Mouse (Mus musculus) lung, embryonic 14.5 days (tissue): Measurements from ENCODE around the gene Wfdc12. TPM values are rescaled to one million over a fixed set of nuclear protein-coding genes. Genes with fewer than 3 reads are reported as not detected.

ENCODE experiments used
- ATAC-seq: fragments of 200-750 bp; cut with Nextera tagmentation; 2 replicates; pipeline ENCODE4 v1.8.0; 2017; ENCODE audit warnings: mild to moderate bottlenecking, moderate TSS enrichment, moderate library complexity; ENCODE audit not compliant: insufficient read depth
- DNase-seq: peaks from one replicate; pipeline ENCODE4 v3.0.0-alpha.2; 2015
- H3K27ac ChIP-seq: fragments of 300-500 bp; sonication (generic); 2 replicates; pipeline ENCODE4 v1.5.1; 2014; ENCODE audit warnings: low read depth, mild to moderate bottlenecking, moderate library complexity
- H3K27me3 ChIP-seq: fragments of 300-500 bp; sonication (generic); 2 replicates; pipeline ENCODE4 v1.6.1; 2014; ENCODE audit warnings: low read length, control low read depth; ENCODE audit not compliant: insufficient read depth
- H3K36me3 ChIP-seq: fragments of 300-500 bp; sonication (generic); 2 replicates; pipeline ENCODE4 v1.6.1; 2014; ENCODE audit warnings: control low read depth; ENCODE audit not compliant: insufficient read depth
- H3K4me1 ChIP-seq: fragments of 300-500 bp; sonication (generic); 2 replicates; pipeline ENCODE4 v1.6.1; 2014; ENCODE audit warnings: antibody characterized with exemption, control low read depth; ENCODE audit not compliant: insufficient read depth
- H3K4me2 ChIP-seq: fragments of 300-500 bp; sonication (generic); 2 replicates; pipeline ENCODE4 v1.6.1; 2014; ENCODE audit warnings: mild to moderate bottlenecking
- H3K4me3 ChIP-seq: fragments of 300-500 bp; sonication (generic); 2 replicates; pipeline ENCODE4 v1.5.1; 2014; ENCODE audit warnings: low read depth, low read length
- H3K9ac ChIP-seq: fragments of 300-500 bp; sonication (generic); 2 replicates; pipeline ENCODE4 v1.6.1; 2014
- H3K9me3 ChIP-seq: fragments of 300-500 bp; sonication (generic); 2 replicates; pipeline ENCODE4 v1.6.1; 2016; ENCODE audit warnings: low read depth, low read length, control low read depth
- CTCF ChIP-seq: IDR thresholded peaks from 2 replicates; pipeline ENCODE4 v1.5.1; 2016; ENCODE audit warnings: antibody characterized with exemption, low read depth
- WGBS: fragments of 180-500 bp; shearing (Covaris S2); extraction: QIAGEN DNeasy Blood & Tissue Kit; methylation state at CpG from one replicate; pipeline ENCODE4 v1.1.7; 2014; 5-methylcytosine and 5-hydroxymethylcytosine counted together
- polyA plus RNA-seq: library from polyadenylated mRNA; unstranded; fragments of >200 nt; fragmentation: Nextera tagmentation; extraction: Ambion mirVana; gene quantifications from 2 replicates; pipeline ENCODE4 v1.2.1, GENCODE M21; 2014

Gene Wfdc12
- polyA plus RNA-seq, 1 experiment from 2014 or later = not detected

- Histone ChIP-seq H3K4me3 (no peak overlapping the region), H3K27me3 (0 out of 2 replicates have a peak, but pooled peaks cover 3% of the 10 kb centered on the region), H3K4me2 (no peak overlapping the region), H3K36me3 (no peaks in the 10 kb centered on the region), H3K9ac (no peak overlapping the region), H3K27ac (no peak overlapping the region), H3K9me3 (no peaks in the 10 kb centered on the region), H3K4me1 (no peaks in the 10 kb centered on the region)
- 82% methylated on average over 5 of the region's 5 CpGs for WGBS
- no peak for TF ChIP-seq CTCF
- DNase-seq (no peak), ATAC-seq (no peak)
These were observed 12.6 kb downstream of the Wfdc12 start for GRCm38 (mm10) chr2:164177831-164178230.

- no peaks in the 10 kb centered on the region for H3K36me3 ChIP-seq
These were observed 14.6 kb downstream of the Wfdc12 start for GRCm38 (mm10) chr2:164175850-164176249.

GRCm38 (mm10) chr2:164174649-164175395, 15.6 kb downstream of the Wfdc12 start:
- Histone ChIP-seq H3K9me3 (no peaks in the 10 kb centered on the region), H3K4me3 (no peak overlapping the region), H3K27ac (no peak overlapping the region), H3K27me3 (peaks cover 25% of the 10 kb centered on the region), H3K4me2 (no peak overlapping the region), H3K36me3 (no peaks in the 10 kb centered on the region), H3K9ac (no peak overlapping the region; the same call in 1 of the 2 replicates), H3K4me1 (no peaks in the 10 kb centered on the region)
- 62% methylated on average over 8 of the region's 8 CpGs for WGBS
- ATAC-seq (no peak), DNase-seq (peak; percentile 17)
- TF ChIP-seq CTCF = no peak

More at GRCm38 (mm10) chr2:164175850-164176249, 14.6 kb downstream of the Wfdc12 start:
- Histone ChIP-seq H3K27ac (no peak overlapping the region), H3K4me3 (no peak overlapping the region), H3K9ac (no peak overlapping the region), H3K4me2 (no peak overlapping the region), H3K27me3 (peaks cover 15% of the 10 kb centered on the region), H3K4me1 (no peaks in the 10 kb centered on the region), H3K9me3 (no peaks in the 10 kb centered on the region)
- DNase-seq = no peak
- ATAC-seq = no peak
- 74% methylated on average over 3 of the region's 3 CpGs for WGBS
- no peak for TF ChIP-seq CTCF

GRCm38 (mm10) chr2:164173394-164173793, 17.0 kb downstream of the Wfdc12 start:
- Histone ChIP-seq H3K4me3 (no peak overlapping the region), H3K4me1 (no peaks in the 10 kb centered on the region), H3K9me3 (no peaks in the 10 kb centered on the region), H3K27me3 (peaks cover 40% of the 10 kb centered on the region), H3K4me2 (no peak overlapping the region), H3K27ac (no peak overlapping the region), H3K36me3 (no peaks in the 10 kb centered on the region), H3K9ac (no peak overlapping the region)
- no peak for DNase-seq
- WGBS = 56% methylated on average over 3 of the region's 3 CpGs
- TF ChIP-seq CTCF = no peak
- ATAC-seq = no peak

GRCm38 (mm10) chr2:164170902-164171301, 19.5 kb downstream of the Wfdc12 start, which contains the start of gene Kcns1:
TSS of gene Kcns1 (minus strand) at chr2:164171113.
- no peak for DNase-seq
- TF ChIP-seq CTCF = no peak
- Histone ChIP-seq H3K36me3 (no peaks in the 10 kb centered on the region), H3K27ac (no peak within 1 kb of the TSS), H3K27me3 (peaks cover 64% of the 10 kb centered on the region), H3K4me1 (no peaks in the 10 kb centered on the region), H3K9ac (no peak within 1 kb of the TSS), H3K4me2 (peak within 1 kb of the TSS; percentile 58), H3K9me3 (no peaks in the 10 kb centered on the region), H3K4me3 (peak within 1 kb of the TSS; percentile 24)
- WGBS = under 1% methylated on average over 29 of the region's 29 CpGs
- ATAC-seq = no peak

GRCm38 (mm10) chr2:164170326-164170725, 20.1 kb downstream of the Wfdc12 start:
- Histone ChIP-seq H3K9ac (no peak overlapping the region), H3K4me1 (no peaks in the 10 kb centered on the region), H3K4me2 (no peak overlapping the region; the same call in 1 of the 2 replicates), H3K36me3 (no peaks in the 10 kb centered on the region), H3K27me3 (peaks cover 65% of the 10 kb centered on the region), H3K27ac (no peak overlapping the region), H3K4me3 (no peak overlapping the region), H3K9me3 (no peaks in the 10 kb centered on the region)
- DNase-seq = peak; percentile 12
- 5% methylated on average over 11 of the region's 11 CpGs for WGBS
- no peak for TF ChIP-seq CTCF
- ATAC-seq = no peak

- ATAC-seq (peak; percentile 44; the same call in 1 of the 2 replicates), DNase-seq (peak; percentile 46)
- Histone ChIP-seq H3K9ac (no peak overlapping the region), H3K36me3 (no peaks in the 10 kb centered on the region), H3K27ac (no peak overlapping the region), H3K4me2 (peak overlapping the region; percentile 62), H3K4me3 (peak overlapping the region; percentile 35), H3K9me3 (no peaks in the 10 kb centered on the region), H3K27me3 (peaks cover 65% of the 10 kb centered on the region), H3K4me1 (no peaks in the 10 kb centered on the region)
- WGBS = 9% methylated on average over 42 of the region's 42 CpGs
- TF ChIP-seq CTCF = peak; percentile 25; the same call in 1 of the 2 replicates
These were observed 21.8 kb downstream of the Wfdc12 start for GRCm38 (mm10) chr2:164168571-164168946.
